Mouse (Mus musculus) urinary bladder, postnatal 25 days (tissue): ENCODE data around the gene Igdcc4.
A peak's percentile ranks its signal among the peaks of the same experiment; 100 is the strongest.

Experiments
- DNase-seq: peaks from one replicate; pipeline ENCODE4 v3.0.0; 2022; ENCODE audit warnings: low spot score

Gene Igdcc4

DNA sequence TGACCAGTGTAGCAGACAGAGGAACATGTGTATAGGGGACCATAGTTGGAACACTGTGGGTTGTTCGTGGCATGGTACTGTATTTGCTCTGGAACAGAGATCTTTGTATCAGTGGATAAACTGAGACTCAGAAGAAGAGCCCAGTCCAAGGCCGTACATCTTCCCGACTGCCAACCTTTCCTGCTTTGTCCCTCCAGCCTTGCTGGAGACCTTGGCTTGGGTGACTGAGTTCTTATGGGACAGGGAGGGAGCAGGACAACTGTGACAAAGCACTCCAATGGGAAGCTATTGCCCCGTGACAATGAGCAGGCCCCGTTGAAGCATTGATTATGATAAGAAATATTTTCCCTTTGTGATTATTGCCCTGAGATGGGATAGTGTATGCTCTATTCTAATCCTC is 10.4 kb downstream of the Igdcc4 start:
- no peak for DNase-seq

- DNase-seq: no peak
Observed at GRCm38 (mm10) chr9:65113694-65114093, 12.4 kb downstream of the Igdcc4 start.

DNA sequence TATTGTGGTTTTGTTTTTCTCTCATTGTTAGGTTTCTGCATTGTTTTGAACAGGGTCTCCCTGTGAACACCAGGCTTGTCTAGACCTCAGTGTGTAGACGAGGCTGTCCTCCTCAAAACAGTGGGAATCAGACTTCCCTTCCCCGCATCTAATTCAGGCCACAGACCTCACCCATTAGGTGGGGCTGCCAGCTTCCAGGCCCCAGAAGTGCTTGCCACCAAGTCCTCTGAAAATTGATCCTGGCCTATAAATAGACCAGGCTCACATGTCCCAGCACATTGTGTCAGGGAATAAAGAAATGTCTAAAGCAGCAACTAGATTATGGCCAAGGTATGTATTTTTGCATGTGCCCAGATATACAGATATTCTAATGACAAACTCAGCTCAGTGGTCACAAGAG is 14.6 kb downstream of the Igdcc4 start:
- no peak for DNase-seq

GRCm38 (mm10) chr9:65117516-65117915 is 16.2 kb downstream of the Igdcc4 start:
- no peak for DNase-seq

DNA sequence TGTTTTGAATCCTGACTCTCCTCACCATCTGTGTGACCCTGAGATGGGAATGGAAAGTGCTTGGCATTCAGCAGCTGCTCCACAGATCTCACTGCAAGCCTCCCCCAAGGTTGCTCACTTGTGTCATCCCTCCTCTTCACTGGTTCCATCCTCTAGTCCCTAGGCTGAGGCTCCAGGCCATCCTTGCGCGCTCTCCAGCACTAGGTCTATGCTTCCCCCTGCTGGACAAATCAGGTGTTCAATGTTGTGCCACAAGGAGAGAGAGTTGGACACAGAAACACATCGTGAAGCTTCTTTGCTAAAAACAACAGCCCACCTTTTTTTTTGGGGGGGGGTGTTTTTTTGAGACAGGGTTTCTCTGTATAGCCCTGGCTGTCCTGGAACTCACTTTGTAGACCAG is 19.6 kb downstream of the Igdcc4 start:
- DNase-seq: peak; percentile 68

GRCm38 (mm10) chr9:65122545-65122944 is 21.3 kb downstream of the Igdcc4 start:
- no peak for DNase-seq

DNA sequence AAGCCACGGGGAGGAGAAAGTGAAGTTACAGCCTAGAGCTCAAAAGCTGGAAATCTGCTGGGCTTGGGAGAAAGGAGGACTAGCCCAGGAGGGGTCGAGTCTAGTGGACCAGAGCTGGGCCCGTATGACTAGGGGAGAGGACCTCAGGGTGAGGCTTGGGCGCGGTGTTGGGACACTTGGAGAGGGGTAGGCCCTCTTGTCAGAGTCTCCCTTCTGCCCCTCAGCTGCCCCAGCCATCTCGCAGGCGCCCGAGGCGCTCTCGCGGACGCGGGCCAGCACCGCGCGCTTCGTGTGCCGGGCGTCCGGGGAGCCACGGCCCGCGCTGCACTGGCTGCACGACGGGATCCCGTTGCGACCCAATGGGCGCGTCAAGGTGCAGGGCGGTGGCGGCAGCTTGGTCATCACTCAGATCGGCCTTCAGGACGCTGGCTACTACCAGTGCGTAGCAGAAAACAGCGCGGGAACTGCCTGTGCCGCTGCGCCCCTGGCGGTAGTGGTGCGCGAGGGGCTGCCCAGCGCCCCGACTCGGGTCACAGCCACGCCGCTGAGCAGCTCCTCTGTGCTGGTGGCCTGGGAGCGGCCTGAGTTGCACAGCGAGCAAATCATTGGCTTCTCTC is 22.4 kb downstream of the Igdcc4 start:
- no peak for DNase-seq

DNA sequence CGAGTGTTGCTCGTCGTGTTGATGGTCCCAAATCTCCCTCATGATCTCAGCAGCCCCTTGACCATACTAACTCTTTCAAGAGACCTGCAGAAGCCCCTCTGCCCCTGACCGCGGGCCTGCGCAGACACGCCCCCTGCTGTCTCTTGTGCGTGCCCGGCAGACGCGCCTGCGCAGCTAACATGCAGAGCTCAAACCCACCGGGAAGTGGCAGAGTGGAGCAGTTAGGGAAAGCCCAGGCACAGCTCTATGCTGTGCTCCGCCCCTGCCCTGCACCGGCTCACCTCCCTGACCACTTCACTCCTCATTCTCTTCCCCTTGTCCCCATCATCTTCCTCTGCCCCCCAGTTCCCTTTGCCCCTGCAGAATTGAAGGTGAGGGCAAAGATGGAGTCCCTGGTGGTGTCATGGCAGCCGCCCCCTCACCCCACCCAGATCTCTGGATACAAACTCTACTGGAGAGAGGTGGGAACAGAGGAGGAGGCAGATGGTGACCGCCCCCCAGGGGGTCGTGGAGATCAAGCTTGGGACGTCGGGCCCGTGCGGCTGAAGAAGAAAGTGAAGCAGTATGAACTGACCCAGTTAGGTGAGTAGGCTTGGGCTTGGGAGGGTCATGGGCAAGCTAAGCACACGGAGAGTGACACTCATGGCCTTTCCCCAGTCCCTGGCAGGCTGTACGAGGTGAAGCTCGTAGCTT is 27.0 kb downstream of the Igdcc4 start:
- DNase-seq: no peak

DNA sequence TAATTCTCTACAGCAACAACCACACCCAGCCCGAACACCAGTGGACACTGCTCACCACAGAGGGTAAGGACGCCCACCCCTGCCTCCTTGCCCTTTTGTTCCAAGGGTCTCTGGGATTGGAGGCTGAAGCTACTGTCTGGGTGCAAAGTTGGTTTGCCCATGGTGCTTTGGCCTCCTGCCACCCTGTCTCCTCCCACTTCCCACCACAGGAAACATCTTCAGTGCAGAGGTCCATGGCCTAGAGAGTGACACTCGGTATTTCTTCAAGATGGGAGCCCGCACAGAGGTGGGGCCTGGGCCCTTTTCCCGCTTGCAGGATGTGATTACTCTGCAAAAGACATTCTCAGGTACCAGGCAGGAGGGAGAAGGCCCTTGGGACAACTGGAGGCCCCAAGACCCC is 30.4 kb downstream of the Igdcc4 start:
- no peak for DNase-seq

DNA sequence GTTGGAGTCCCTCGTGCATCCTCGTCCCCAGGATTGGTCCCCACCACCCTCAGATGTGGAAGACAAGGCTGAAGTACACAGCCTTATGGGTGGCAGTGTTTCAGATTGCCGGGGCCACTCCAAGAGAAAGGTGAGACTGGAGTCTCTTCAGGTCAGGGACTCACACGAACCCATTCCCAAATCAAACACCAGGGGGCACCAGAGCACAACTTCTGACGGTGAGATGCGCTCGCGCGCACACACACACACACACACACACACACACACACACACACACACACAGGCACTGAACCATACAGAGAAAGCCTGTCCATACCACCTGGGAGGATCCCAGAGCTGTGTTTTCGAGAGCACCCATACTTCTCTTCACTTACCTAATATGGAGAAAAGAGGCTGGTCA is 32.5 kb downstream of the Igdcc4 start:
- DNase-seq: peak; percentile 74

DNA sequence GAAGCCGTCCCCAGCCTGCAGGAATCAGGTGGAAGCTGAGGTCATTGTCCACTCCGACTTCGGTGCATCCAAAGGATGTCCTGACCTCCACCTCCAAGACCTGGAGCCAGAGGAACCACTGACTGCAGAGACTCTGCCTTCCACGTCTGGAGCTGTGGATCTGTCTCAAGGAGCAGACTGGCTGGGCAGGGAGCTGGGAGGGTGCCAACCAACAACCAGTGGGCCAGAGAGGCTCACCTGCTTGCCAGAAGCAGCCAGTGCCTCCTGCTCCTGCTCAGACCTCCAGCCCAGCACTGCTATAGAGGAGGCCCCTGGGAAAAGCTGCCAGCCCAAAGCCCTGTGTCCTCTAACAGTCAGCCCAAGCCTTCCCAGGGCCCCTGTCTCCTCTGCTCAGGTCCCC is 33.8 kb downstream of the Igdcc4 start:
- no peak for DNase-seq

- no peak for DNase-seq
Observed at GRCm38 (mm10) chr9:65140491-65140890, 39.2 kb downstream of the Igdcc4 start.

GRCm38 (mm10) chr9:65140936-65141305 is 39.6 kb downstream of the Igdcc4 start, which contains the start of gene Igdcc3:
Gene Igdcc3, plus strand, starts transcription at chr9:65141189.
- peak; percentile 27 for DNase-seq

DNA sequence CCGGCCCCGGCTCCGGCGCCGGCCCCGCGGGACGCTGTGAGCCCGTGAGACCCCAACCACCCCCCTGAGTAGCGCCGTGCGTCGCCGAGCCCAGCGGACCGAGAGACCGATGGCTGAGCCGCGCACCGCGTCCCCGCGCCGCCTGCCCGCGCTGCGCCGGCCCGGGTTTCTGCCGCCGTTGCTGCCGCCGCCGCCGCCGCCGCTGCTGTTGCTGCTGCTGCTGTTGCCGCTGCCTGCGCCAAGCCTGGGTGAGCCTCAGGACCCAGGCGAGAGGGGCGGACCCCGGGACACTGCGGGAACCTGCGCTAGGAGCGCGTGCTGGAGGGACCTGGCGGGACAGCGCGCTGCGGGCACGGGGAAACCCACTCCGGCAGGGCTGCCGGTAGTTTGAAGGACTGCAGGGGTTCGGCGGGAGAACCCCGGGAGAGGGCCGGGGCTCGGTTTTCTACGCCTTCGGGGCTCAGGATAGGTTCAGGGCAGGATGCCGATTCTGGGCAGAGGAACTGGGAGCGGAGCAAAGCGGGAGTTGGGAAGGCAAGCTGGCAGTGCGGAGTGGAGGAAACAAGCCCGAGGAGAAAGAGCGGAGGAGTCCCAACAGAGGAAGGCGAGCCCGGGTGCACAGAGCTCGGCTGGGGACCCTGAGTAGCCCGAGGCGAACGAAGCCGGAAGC is 40.2 kb downstream of the Igdcc4 start:
- peak; percentile 51 for DNase-seq

- DNase-seq: peak; percentile 46
Observed at GRCm38 (mm10) chr9:65141976-65142318, 40.7 kb downstream of the Igdcc4 start.

DNA sequence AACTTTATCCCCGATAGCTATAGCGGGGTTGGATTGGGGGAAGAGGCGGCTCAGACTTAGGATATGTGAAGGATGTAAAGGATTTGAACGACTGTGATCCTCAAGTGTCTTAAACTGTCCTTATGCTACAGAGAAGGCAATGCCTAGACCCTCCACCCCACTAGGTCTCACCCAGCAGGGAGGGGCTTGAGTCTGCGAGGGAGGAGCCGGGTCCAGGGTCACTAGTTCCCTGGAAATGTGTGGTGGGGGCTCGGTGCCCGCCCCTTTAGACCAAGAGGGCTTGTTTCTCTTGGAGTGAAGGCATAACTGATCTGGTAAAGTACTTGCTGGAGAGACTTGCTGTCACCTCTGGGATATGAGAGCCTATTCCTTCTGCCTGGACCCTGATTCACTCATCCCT is 41.1 kb downstream of the Igdcc4 start:
- DNase-seq: no peak

DNA sequence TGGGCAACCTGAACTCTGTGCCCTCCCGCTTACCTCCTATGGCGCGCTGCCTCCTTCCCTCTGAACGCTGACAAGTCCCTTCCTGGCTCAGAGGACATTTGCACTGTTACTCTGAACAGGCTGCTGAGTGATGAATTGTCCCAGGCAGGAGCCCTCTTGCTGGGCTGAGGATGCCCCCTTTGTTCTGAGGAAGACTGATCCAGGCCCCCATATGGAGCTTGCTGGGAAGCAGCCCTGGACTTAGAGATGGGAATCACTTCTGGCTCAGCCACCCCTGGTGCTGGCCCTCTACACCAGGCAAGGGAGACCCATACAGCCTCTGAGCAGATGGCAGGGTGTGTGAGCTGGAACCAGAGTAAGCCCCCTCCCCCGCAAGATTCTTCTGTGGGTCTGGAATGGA is 44.7 kb downstream of the Igdcc4 start:
- no peak for DNase-seq

- no peak for DNase-seq
Observed at GRCm38 (mm10) chr9:65148507-65148906, 47.2 kb downstream of the Igdcc4 start.

DNA sequence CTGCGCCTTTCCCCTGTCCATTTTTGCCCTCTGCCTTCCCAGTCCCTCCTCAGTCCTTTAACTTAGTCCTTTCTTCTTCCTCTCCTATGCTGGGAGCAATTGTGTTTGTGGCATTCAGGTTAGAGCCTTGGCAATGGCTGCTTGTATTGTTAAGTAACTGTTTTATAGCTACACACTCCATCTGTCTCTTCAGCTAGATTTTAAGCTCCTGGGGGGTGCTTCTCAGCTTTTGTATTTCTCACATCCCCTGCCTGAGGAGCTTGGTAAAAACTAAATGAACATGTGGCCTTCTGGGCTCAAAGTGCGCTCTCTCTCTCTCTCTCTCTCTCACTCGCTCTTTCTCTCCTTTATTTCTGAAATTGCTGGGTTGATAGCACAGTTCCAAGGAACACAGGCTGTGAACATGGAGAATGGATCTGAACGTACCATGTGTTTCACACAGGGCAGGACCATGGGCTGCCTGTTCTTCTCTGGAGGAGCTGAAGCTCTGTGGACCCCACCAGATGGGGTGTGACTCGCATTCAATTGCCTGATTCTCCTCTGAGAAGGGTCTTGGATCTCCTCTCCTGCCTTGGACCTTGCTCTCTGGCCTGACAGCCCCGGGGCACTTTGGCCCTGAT is 51.5 kb downstream of the Igdcc4 start:
- no peak for DNase-seq

DNA sequence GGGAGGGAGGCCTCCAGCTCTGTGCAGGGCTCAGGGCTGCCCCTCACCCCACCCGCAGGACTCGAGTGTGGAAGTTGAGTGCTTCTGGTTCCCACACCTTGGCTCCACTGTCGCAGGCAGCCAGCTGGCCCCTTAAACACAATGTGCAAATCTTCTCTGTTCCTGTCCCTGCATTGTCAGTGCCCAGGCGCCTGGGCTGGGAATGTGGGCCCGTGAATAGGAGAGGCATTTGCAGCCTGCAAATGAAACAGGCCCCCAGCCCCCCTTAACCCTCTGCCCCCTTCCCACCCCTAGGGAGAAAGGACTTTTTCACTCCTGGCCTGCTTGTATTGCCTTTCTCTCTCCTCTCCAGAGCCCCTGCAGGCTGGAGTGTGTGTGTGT is 52.0 kb downstream of the Igdcc4 start:
- no peak for DNase-seq

DNA sequence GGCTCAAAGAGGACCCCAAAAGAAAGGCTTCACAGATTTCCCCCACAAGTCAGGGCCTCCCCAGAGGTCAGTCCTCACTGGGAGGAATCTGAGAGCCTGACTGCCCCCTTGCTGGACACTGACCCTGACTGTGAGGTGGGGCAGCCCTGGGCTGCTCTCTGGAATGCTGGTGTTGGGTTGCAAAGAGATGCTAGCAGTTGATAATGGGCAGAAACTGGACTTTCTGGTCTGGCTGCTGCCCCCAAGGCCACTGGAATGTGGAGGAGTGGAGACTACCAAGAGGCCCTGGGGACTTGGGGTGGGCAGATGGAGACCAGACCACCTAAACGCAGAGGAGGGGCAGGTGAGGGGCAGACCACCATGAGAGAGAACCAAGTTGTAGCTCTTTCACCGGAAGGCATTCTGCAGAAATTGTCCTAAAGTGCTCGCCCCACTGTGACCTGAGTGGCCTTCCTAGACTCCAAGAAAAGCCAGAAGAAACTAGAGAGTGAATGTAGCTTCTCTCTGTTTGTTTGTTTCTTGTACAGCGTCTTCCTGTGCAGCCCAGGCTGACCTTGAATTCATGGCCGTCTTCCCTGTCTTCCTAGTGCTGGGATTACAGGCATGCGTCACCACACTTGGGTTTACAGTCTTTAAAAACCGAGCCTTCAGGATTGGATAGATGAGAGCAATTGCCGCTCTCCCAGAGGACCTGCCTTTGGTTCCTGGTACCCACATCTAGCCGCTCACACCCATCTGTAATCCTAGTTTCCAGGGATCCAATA is 53.6 kb downstream of the Igdcc4 start:
- DNase-seq: peak; percentile 32

GRCm38 (mm10) chr9:65156604-65157003 is 55.3 kb downstream of the Igdcc4 start:
- DNase-seq: no peak
